Mouse (Mus musculus) embryonic facial prominence, embryonic 10.5 days (tissue): ENCODE measurements around the gene Slc6a9. TPM values are rescaled to one million over a fixed set of nuclear protein-coding genes. Genes with fewer than 3 reads are reported as not detected.

ENCODE experiments used
- DNase-seq: peaks from one replicate; pipeline ENCODE4 v3.0.0-alpha.2; 2017; ENCODE audit warnings: low spot score
- H3K27ac ChIP-seq: fragments of 300-500 bp; sonication (generic); replicated peaks from 2 replicates; pipeline ENCODE4 v1.5.1; 2016; ENCODE audit warnings: mild to moderate bottlenecking
- H3K27me3 ChIP-seq: fragments of 300-500 bp; sonication (generic); replicated peaks from 2 replicates; pipeline ENCODE4 v1.6.1; 2016; ENCODE audit warnings: low read depth, mild to moderate bottlenecking; ENCODE audit not compliant: poor library complexity, severe bottlenecking
- H3K36me3 ChIP-seq: fragments of 300-500 bp; sonication (generic); replicated peaks from 2 replicates; pipeline ENCODE4 v1.6.1; 2016; ENCODE audit warnings: mild to moderate bottlenecking, moderate library complexity
- H3K4me1 ChIP-seq: fragments of 300-500 bp; sonication (generic); 2 replicates; pipeline ENCODE4 v1.6.1; 2016
- H3K4me3 ChIP-seq: fragments of 300-500 bp; sonication (generic); 2 replicates; pipeline ENCODE4 v1.5.1; 2016; ENCODE audit warnings: mild to moderate bottlenecking, moderate library complexity
- H3K9me3 ChIP-seq: fragments of 300-500 bp; sonication (generic); 2 replicates; pipeline ENCODE4 v1.6.1; 2016; ENCODE audit warnings: mild to moderate bottlenecking
- WGBS: fragments of 180-500 bp; shearing (Covaris S2); methylation state at CpG from one replicate; pipeline ENCODE4 v1.1.7; 2016; 5-methylcytosine and 5-hydroxymethylcytosine counted together
- polyA plus RNA-seq: library from polyadenylated mRNA; unstranded; fragments of >200 nt; fragmentation: Nextera tagmentation; extraction: Ambion mirVana; gene quantifications from 2 replicates; pipeline ENCODE4 v1.2.1, GENCODE M21; 2016

Gene Slc6a9
- 8.2 and 10.2 TPM in 2 replicates for polyA plus RNA-seq

- whole genome bisulfite sequencing: 22% methylated on average over 3 of the region's 3 CpGs
- H3K27ac ChIP-seq: peak within 1 kb of the TSS; percentile 91
- peaks cover 44% of the 10 kb centered on the region for H3K27me3 ChIP-seq
- no peak for DNase-seq
- no peaks in the 10 kb centered on the region for H3K9me3 ChIP-seq
- H3K36me3 ChIP-seq: no peaks in the 10 kb centered on the region
- H3K4me1 ChIP-seq: peaks cover 37% of the 10 kb centered on the region
- peak within 1 kb of the TSS; percentile 85 for H3K4me3 ChIP-seq
Measured at GRCm38 (mm10) chr4:117834457-117834844, at the start of gene Slc6a9. Gene Slc6a9, plus strand, starts transcription at chr4:117834506.

DNA sequence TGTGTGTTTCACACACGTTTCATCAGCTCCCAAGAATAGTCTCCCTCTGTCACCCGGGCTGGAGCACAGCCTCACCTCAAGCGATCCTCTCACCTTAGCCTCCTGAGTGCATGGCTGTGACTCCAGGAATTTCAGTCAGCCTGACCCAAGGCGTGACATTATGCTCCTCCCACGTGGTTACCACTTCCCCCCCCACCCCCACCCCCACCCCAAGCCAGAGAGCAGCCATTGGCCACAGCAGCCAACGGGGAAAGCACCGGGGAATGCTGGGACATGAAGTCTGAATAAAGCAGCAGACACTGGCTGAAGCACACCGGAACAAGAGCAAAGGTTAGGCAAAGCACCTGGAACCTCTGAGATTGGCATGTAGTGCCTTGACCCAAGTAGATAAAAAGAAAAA lies 47.3 kb upstream of the Slc6a9 start:
- Histone ChIP-seq H3K9me3 (no peaks in the 10 kb centered on the region), H3K4me3 (peak overlapping the region; percentile 30; the same call in 1 of the 2 replicates), H3K36me3 (no peaks in the 10 kb centered on the region), H3K27me3 (no peaks in the 10 kb centered on the region), H3K27ac (no peak overlapping the region), H3K4me1 (peaks cover 5% of the 10 kb centered on the region; the same call in 1 of the 2 replicates)
- DNase-seq: peak; percentile 78
- WGBS: 35% methylated on average over 8 of the region's 8 CpGs

- Histone ChIP-seq H3K27me3 (no peaks in the 10 kb centered on the region), H3K9me3 (no peaks in the 10 kb centered on the region), H3K27ac (no peak overlapping the region), H3K4me1 (peaks cover 8% of the 10 kb centered on the region; the same call in 1 of the 2 replicates), H3K4me3 (no peak overlapping the region), H3K36me3 (no peaks in the 10 kb centered on the region)
- no peak for DNase-seq
- WGBS: 67% methylated on average over 10 of the region's 10 CpGs
Measured at GRCm38 (mm10) chr4:117788308-117788707, 46.0 kb upstream of the Slc6a9 start.

DNA sequence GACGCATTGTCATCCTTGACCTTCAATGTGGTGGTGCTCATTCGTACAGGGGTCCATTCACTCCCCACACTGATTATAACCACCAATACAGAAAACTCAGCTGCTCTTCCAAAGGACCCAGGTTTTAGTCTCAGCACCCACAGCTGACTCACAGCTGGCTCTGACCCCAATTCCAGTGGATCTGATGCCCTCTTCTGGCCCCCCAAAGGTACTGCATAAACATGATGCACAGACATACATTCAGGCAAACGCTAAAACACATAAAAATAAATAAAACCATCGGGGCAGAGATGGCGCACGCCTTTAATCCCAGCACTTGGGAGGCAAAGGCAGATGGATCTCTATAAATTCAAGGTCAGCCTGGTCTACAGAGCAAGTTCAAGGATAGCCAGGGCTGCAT lies 34.4 kb upstream of the Slc6a9 start:
- no peaks in the 10 kb centered on the region for H3K36me3 ChIP-seq
- no peaks in the 10 kb centered on the region for H3K27me3 ChIP-seq
- 82% methylated on average over 6 of the region's 6 CpGs for WGBS
- H3K27ac ChIP-seq: no peak overlapping the region
- no peaks in the 10 kb centered on the region for H3K4me1 ChIP-seq
- H3K9me3 ChIP-seq: no peaks in the 10 kb centered on the region
- H3K4me3 ChIP-seq: no peak overlapping the region
- no peak for DNase-seq

DNA sequence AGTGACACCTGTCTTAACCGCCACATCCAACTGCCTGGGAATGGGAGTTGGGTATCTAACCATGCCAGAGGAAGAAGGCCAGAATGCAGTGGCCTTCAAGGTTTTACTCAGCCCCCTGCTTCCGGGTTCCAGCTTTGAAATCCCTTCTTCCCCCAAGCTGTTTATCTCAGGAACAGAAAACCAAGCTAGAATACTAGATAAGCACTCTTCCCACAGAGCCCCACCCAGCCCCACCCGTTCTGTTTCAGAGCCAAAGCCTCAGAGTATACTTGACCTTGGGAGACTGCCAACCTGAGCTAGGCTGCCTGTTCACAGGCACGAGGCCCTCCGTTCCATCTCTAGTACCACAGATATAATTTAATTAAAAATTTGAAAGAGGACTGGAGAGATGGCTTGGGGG lies 27.3 kb upstream of the Slc6a9 start:
- Histone ChIP-seq H3K27me3 (no peaks in the 10 kb centered on the region), H3K27ac (no peak overlapping the region), H3K4me1 (no peaks in the 10 kb centered on the region), H3K9me3 (no peaks in the 10 kb centered on the region), H3K36me3 (no peaks in the 10 kb centered on the region), H3K4me3 (no peak overlapping the region)
- WGBS: 78% methylated on average over 5 of the region's 5 CpGs
- no peak for DNase-seq

- no peaks in the 10 kb centered on the region for H3K27me3 ChIP-seq
- 0 out of 2 replicates have a peak, but pooled peaks cover 4% of the 10 kb centered on the region for H3K4me1 ChIP-seq
- H3K36me3 ChIP-seq: no peaks in the 10 kb centered on the region
- 64% methylated on average over 2 of the region's 2 CpGs for WGBS
- DNase-seq: no peak
- H3K27ac ChIP-seq: no peak overlapping the region
- H3K4me3 ChIP-seq: no peak overlapping the region
- no peaks in the 10 kb centered on the region for H3K9me3 ChIP-seq
Measured at GRCm38 (mm10) chr4:117810933-117811332, 23.4 kb upstream of the Slc6a9 start.

DNA sequence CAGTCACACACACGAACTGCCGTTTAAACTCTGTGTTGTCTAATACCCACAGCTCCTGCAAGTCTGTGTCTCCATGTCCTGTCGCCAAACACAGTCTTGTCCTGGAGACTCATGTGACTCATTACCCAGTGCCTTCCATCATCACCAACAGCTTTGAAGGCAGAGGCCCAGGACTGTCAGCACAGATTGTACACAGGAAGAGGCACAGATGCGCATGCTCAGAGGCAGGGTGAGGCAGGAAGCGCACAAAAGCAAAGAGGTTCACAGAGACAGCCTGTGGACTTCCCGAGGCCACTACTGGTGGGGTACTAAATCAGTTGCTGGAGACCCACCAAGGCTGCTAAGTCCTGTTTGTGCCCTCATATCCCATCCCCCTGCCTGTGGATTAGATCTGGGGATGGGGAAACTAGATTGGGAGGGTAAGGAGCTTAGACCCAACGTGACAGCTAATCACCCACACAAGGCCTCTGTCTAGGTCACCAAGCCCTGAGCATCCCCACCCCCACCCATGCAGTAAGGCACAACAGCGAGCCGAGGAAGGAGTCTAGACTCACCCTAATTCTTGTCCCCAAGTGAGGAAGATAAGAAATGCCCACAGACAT lies 20.6 kb upstream of the Slc6a9 start:
- Histone ChIP-seq H3K36me3 (no peaks in the 10 kb centered on the region), H3K27ac (no peak overlapping the region)
- DNase-seq: no peak

GRCm38 (mm10) chr4:117814333-117814732 lies 20.0 kb upstream of the Slc6a9 start:
- Histone ChIP-seq H3K36me3 (no peaks in the 10 kb centered on the region), H3K27ac (no peak overlapping the region), H3K4me3 (no peak overlapping the region), H3K4me1 (0 out of 2 replicates have a peak, but pooled peaks cover 4% of the 10 kb centered on the region), H3K9me3 (no peaks in the 10 kb centered on the region; the same call in 1 of the 2 replicates), H3K27me3 (no peaks in the 10 kb centered on the region)
- no peak for DNase-seq
- 58% methylated on average over 4 of the region's 4 CpGs for WGBS

More for the DNA sequence above, 20.6 kb upstream of the Slc6a9 start:
- 71% methylated on average over 9 of the region's 9 CpGs for WGBS
- Histone ChIP-seq H3K4me3 (no peak overlapping the region), H3K9me3 (no peaks in the 10 kb centered on the region; the same call in 1 of the 2 replicates), H3K4me1 (0 out of 2 replicates have a peak, but pooled peaks cover 4% of the 10 kb centered on the region), H3K27me3 (no peaks in the 10 kb centered on the region)

DNA sequence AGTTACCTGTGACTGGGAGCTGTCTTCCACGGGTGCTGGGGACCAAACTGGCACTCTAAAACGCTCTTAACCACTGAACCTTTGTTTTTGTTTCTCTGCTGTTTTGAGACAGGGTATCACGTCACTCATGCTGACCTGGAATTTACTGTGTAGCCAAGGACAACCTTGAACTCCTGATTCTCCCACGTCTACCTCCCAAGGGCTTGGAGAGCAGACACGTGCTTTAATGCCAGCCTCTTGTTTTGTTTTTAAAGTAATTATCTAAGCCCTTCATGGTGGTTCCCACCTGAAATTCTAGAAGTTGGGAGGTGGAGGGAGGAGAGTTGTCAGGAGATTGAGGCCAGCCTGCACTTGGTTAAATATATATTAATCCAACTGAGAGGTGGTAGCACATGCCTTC lies 17.5 kb upstream of the Slc6a9 start:
- no peak overlapping the region for H3K4me3 ChIP-seq
- H3K4me1 ChIP-seq: 0 out of 2 replicates have a peak, but pooled peaks cover 4% of the 10 kb centered on the region
- 68% methylated on average over 5 of the region's 5 CpGs for WGBS
- no peaks in the 10 kb centered on the region for H3K36me3 ChIP-seq
- DNase-seq: no peak
- H3K27me3 ChIP-seq: no peaks in the 10 kb centered on the region
- no peaks in the 10 kb centered on the region; the same call in 1 of the 2 replicates for H3K9me3 ChIP-seq
- no peak overlapping the region for H3K27ac ChIP-seq

GRCm38 (mm10) chr4:117818032-117818431 lies 16.3 kb upstream of the Slc6a9 start:
- H3K36me3 ChIP-seq: no peaks in the 10 kb centered on the region
- no peaks in the 10 kb centered on the region; the same call in 1 of the 2 replicates for H3K9me3 ChIP-seq
- no peak overlapping the region for H3K4me3 ChIP-seq
- no peak overlapping the region for H3K27ac ChIP-seq
- no peaks in the 10 kb centered on the region for H3K27me3 ChIP-seq
- 0 out of 2 replicates have a peak, but pooled peaks cover 4% of the 10 kb centered on the region for H3K4me1 ChIP-seq
- WGBS: 93% methylated on average over 10 of the region's 10 CpGs
- no peak for DNase-seq

DNA sequence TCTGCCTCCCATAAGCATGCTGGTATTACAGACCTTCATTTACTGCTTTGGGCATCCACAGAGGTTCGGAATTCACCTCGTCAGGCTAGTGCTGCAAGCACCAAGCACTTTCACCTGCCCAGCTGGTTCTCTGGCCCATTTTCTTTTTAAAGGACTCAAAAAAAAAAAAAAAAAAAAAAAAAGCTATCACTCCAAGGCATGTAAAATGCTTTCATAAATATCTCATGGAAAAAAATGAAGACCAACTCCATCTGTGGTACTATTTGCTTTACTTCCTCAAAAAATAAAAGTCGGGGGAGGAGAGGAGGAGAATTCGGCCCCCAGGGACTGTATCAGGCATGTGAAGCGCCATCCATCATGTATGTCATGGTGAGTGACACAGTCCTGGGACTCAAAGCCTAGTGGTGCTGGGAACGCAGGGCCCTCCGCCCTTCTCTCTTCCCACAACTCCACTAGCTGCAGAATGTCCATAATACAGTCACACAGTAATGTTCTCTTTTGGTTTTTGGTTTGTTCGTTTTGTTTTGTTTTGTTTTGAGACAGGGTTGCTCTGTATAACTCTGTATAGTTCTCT lies 5.6 kb upstream of the Slc6a9 start:
- no peaks in the 10 kb centered on the region for H3K9me3 ChIP-seq
- H3K4me1 ChIP-seq: peaks cover 10% of the 10 kb centered on the region
- no peaks in the 10 kb centered on the region for H3K36me3 ChIP-seq
- H3K27ac ChIP-seq: no peak overlapping the region
- no peak for DNase-seq
- 75% methylated on average over 8 of the region's 8 CpGs for WGBS
- no peak overlapping the region for H3K4me3 ChIP-seq
- peaks cover 32% of the 10 kb centered on the region for H3K27me3 ChIP-seq

- peak overlapping the region; percentile 25 for H3K4me3 ChIP-seq
- WGBS: 8% methylated on average over 12 of the region's 12 CpGs
Measured at GRCm38 (mm10) chr4:117829260-117830123, 4.8 kb upstream of the Slc6a9 start.

More at GRCm38 (mm10) chr4:117829260-117830123, 4.8 kb upstream of the Slc6a9 start:
- DNase-seq: peak; percentile 75
- H3K27ac ChIP-seq: peak overlapping the region; percentile 26; the same call in 1 of the 2 replicates
- peaks cover 15% of the 10 kb centered on the region for H3K4me1 ChIP-seq
- no peaks in the 10 kb centered on the region for H3K36me3 ChIP-seq
- peaks cover 40% of the 10 kb centered on the region for H3K27me3 ChIP-seq
- no peaks in the 10 kb centered on the region for H3K9me3 ChIP-seq
